Mouse (Mus musculus): ENCODE measurements around the gene Ascl3.

The Ascl3 gene

DNA sequence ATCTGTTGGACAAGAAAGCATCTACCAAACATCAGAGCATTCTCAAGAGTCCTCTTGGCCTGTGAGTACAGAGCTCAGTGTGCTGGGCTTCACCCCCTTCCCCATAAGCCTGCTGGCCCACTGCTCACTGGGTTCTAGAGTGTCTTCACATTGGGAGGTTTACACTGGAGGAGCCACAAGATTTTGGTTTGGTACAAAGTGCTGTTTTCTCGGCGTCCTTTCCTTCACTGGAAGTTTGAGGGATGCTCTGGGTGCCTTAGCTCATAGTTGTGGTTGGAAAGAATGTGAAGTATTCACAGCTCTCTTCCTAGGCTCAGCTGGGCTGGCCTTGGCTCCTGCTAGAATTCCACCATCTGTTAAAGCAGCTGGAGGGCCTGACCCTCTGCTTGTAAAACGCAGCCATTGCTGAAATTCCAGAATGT lies 22.6 kb downstream of the Ascl3 start:
- no peak for DNase-seq

DNA sequence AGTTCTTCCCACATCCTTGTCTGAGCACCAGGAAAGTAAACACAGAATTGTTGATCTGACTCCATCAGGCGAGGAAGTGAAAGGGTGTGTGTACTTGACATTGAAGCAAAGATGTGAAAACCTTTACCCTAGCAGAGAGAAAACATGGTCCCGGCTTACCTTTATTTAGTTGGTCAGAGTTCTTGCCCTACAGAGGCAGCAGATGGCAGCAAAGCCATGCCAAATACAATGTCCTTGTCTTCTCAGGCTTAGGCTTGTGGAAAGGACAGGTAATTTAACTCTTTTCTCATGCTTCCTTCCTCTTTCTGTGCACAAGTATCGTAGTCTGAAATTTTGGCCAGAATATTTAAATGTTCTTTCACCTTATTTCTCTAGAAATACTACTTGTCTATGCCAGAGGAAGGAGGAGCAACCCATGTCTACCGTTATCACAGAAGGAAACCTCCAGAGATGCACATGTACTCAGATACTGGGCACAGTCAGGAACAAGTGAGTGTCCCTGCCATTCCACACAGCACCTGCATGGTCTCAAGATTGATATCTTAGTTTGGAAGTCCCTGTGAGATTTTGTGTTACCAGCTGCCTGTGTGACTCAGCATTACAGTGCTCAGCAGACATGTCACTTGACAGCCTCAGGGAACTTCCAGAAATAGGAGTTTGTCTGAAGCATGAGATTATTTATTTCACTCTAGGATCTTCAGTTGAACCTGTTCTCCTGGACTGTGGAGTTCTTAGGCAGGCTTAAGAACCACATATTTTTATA lies 24.3 kb downstream of the Ascl3 start:
- peak in 1 of 2 experiments; percentile 42 for DNase-seq

DNA sequence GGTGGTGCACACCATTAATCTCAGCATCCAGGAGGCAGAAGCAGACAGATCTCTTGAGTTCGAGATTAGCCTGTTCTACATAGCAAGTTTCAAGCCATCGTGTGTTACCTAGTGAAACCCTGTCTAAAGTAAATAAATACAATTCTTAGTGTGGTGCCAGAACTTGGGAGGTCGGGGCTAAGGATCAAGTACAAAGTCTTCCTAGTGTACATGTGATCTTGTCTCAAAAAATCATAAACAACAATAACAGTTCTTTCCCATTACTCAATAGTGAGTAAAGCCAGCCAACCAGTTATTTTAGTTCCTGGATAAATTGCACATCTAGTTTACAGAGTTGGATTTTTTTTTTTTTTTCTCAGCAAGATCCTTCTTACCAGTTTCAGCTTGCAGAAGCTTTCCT lies 27.1 kb downstream of the Ascl3 start:
- DNase-seq, result no peak

DNA sequence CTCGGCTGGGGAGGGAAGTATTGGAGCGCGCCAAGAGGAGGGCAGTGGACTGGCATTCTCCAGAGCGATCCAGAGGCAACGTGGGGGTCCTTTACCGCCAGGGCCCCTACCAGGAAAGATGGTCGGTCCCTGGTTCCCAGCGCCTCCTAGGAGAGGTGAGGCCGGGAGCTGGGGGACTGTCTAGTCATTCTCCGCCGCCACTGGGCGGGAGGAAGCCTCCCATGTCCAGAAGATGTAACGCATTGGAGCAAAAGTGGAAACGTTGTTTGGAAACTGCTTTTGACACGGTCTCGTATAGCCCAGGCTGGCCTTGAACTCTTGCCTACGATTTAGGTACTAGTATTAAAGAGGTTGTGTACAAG lies 27.5 kb downstream of the Ascl3 start:
- no peak for DNase-seq

DNA sequence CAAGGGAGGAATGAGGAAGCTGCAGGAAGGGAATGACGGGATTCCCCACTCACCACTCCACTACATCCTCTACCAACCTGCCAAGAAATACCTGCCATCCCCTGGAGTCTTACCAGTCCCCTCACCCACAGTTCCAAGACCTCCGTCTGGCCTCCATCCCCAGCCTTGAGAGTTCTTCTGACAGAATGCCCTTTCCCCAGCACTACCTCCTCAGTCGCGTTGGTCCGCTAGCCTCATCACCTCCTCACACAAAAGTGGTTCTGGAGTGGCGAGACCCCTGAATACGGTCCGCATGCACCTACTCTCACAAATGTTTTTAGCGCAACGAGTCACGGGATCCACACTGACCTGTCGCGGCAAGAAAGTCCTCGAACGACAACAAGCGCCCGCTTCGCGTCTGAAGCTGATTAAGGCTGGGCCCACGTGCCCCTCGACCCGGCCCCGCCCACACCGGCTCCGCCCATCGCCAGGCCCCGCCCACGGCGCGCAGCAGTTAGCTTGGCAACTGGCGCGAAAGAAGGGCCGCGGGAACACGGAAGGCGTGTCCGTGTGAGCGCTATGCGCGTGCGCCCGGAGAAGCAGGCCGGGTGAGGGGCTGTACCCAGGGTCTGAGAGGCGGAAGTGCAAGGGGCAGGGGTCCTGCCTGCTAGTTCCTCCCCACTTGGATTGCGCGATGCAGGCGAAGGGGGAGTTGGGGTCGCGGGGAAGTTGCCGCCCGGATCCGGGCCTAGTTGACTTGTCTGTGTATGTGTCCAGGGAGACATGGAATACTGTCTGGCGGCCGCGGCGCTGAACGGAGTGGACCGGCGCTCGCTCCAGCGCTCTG lies 28.1 kb downstream of the Ascl3 start, which contains the start of the genes St5 and Akip1:
Gene St5 (minus strand): TSS at position 416 of the 826 bp plus-strand sequence.
Gene Akip1 (plus strand): TSS at position 501 of the 826 bp plus-strand sequence.
- peak; percentile 88 to 93 for DNase-seq

DNA sequence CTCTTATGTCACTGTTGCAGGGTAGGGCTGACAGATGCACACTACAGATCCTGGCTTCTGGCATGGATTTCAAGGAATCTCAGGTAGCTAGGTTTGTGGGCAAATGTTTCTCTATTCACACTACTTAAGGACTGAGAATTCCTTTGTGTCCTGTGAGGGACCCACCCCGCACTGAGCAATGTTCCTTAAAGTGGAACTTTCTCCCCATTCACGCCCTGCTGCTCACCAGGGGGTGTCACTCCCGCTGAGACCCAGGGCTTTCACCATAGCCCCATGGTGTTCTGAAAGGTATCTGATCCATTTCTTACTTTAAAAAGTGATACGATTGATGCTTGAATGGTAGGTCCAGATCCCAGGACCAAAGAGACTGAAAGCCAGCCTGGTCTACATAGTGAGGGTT lies 28.8 kb downstream of the Ascl3 start:
- no peak for DNase-seq

DNA sequence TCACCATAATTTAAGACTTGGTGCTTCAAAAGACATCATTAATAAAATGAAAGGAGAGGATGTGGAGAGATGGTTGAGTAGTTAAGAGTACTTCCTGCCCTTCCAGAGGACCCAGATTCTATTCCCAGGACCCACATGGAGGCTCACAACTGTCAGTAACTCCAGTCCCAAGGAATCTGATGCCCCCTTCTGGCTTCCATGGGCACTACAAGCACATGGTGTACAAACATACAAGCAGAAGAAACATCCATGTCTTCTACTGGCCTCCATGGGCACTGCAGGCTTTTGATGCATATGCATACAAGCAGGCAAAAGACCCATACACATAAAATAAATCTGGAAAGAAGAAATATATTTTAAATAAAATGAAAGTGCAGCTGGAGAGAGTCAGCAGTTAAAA lies 31.3 kb downstream of the Ascl3 start:
- no peak for DNase-seq

DNA sequence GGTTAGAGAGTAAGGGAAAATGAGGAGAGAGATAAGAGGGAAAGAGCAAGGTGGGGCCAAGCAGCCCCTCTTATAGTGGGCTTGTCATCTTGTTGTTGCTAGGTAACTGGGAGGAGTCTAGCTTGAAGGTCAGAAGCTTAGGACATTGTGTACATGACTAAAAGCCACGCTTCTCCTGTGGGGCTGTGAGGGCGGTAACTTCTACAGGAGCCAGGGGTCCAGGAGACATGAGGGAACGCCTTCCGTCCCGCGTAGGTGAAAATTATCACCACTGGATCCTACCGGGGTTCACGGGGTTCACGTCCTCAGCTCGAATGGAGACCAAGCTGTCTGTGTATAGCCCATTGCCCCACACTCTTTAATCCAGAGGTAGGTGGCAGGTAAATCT lies 36.2 kb downstream of the Ascl3 start:
- no peak for DNase-seq

DNA sequence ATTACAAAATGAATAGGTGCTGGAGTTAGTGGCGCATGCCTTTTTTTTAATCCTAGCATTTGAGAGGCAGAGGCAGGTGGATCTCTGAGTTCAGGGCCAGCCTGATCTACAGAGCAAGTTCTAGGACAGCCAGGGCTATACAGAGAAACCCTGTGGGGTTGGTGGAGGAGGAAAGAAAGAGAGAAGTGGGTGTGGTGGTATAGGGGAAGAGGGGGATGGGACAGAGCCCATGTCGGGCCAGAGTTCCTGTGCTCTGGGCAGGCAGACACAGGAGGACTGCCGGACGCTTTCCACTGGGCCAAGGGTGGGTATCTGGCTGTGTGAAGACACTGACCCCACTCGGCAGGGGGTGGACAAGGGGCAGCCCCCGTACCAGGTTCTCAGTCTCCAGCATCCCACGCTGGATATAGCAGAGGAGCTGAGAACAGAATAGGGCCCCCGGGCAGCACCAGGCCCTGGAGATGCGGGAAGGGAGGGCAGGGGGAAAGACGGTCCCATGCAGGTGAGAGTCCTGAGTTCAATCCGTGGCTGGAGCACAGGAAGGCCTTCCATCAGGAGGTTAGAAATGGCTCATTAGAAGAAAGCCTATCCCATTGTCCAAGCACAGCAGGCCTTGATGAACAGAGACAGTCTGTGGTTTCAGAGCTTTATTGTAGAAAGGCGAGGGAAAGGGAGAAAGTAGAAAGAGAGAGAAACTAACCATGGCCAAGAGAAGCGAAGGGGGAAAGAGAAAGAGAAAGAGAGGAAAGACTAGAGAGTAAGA lies 36.8 kb downstream of the Ascl3 start:
- DNase-seq, result no peak

DNA sequence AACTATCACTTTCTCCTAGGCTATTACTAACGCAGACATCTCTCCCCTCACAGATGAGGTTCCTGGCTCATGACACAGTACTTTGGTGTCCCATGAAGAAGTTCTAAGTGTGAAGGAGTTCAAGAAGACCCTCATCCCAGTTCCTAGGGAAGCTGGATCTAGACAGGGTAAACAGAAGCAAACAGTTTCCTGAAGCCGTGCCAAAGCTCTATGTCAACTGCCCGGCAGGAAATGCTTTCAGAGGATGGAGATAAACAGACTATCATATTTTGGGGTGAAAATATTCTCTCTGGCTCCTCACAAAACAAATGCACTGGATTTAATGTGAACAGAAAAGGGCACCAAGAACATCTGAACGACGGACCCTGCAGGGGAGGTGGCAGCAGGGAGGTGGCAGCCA lies 40.6 kb downstream of the Ascl3 start:
- DNase-seq, result no peak

DNA sequence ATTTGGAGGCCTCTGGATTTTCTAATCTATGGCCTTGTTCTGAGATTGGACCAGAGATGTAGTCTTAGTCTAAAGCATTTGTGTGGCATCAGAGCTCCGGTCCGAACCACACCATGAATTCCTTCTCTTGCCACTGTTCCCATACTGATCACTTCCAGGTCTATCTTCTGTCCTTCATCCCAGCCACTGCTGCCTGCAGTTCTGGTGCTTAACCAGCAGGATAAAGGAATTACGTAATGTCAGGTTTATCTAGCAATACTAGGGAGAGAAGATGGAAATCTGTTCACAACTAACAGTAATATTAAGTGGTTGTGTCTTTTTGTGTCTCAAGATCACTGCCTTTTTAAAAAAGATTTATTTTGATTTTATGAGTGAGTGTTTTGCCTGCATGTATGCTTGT lies 41.4 kb downstream of the Ascl3 start:
- no peak for DNase-seq

DNA sequence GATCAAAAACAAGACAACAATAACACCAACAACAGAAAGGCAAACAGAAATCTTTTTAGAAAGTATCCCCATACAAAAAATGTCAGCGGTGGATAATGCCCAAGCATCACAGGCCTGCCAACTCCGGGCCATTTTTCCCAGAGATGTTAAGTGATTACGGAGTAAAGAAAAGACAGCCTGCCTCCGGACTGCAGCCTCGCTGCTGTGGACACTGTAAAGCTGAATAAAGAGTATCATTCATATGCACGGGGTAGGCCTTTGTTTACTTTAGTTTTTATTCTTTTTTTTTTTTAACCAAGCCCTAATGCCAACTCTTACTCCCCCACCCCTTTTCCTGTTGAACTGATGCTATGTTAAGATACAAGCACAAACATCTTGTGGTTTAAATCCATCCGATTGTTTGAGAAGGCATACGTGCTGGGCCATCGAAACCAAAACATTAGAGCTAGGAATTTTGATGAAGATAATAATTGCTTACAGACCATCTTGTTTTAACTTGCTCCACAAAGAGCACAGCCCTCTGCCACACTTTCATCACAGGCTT lies 44.9 kb downstream of the Ascl3 start:
- DNase-seq, result no peak

DNA sequence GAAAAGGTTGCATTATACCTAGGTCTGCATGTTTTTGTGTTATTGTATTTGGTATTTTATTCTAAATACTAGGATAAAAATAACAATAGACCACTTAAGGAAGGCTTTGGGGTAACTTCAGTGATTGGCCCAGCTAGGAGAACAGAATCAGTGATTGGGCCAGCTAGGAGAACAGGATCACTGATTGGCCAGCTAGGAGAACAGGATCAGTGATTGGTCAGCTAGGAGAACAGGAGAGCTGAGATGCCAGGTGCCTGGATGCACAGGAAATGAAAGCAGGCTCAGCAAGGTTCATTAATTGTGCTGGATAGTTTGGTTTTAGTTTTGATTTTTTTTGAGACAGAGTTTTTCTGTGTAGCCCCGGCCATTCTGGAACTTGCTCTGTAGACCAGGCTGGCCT lies 50.6 kb downstream of the Ascl3 start:
- DNase-seq, result no peak

DNA sequence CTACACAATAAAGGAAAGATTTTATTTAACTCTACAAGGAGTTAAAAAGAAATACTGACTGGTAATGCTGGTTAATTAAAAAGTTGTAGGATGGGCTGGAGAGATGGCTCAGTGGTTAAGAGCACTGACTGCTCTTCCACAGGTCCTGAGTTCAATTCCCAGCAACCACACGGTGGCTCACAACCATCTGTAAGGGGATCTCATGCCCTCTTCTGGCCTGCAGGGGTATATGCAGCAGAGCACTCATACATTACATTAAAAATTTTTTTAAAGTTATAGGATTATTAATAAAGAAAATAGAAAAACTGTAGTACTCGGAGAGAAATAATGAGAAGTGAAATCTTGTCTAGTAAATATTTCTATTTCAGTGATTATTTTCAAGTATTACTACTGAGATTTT lies 51.2 kb downstream of the Ascl3 start:
- no peak for DNase-seq
